Mouse (Mus musculus): ENCODE results near the gene Cadm2.

Gene Cadm2

DNA sequence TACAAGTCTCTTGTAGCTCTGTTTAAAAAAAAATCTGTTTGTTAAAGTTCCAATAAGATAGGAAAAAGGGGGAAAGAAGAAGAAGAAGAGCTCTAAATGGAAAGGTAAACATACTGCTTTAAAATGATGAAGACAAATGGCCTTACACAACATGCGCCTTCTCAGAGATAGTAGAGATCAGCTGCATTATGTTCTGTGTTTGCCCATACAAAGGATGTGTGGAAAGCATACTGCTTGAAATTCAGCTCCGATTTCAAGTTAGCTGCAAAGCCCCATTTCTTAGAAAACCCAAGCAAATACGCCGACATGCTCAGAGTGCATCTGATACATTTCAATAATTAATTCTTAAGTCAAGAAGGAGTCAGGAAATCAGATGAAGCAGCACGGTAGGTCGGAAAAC is 684.4 kb downstream of the Cadm2 start:
- no peak for DNase-seq (ENCODE audit: low spot score)

DNA sequence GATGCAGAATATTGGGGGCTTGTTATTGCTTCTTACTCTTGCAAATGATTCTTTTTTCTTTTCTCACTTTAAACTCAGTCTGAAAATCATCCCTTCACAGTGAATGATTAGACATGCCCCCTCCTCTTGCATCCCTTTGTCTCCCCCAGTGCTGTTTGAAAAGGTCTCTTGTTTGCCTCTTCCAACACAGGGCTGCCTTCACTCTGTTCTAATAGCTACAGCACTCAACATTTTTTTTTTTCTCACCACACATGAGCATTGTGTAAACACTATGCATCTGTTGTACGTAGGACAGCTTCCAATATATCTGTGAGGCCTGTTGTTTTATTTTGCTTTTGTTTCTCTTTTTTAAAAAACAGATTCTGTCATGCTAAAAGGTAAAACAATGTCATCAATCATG is 695.2 kb downstream of the Cadm2 start:
- DNase-seq (ENCODE audit: low spot score): no peak

DNA sequence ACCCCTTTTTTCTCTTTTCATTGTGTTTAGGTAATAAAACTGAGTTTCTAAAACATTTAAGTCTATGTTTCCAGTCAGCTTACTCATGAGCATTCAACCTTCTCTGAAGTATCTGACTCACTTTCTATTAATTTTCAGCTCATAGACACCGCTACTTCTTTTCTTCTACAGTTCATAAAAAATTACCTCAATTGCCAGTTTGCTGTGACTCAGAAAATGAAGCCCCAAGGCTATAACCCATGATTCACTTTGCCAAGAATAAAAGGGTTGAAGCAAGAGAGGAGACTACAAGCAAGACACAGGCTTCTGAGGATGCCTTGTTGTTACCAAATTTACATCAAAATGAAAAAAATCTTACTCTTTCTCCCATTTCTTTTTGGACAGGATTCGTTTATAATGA is 698.0 kb downstream of the Cadm2 start:
- DNase-seq (ENCODE audit: low spot score): no peak

DNA sequence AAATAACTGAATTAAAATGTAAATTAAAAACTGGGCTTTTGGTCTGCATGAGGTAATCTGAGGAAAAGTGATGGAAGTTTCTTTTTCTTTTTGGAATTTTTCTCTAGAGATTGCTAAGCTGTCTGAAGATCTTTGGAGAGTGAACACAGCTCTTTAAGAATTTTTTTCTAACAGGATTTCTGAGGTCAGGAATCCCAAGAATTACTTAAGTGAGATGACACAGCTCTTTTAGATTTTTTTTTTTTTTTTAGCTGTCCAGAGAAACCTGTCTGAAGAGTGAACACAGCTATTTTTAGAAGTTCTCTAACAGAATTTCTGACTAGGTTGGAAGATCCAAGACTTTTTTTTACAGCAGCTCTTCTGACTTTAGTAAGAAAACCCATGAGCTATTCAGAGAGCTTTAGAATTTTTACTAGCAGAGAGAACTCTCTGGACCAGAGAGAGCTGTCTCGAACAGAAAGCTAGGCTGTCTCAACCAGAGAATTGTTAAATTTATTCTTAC is 699.2 kb downstream of the Cadm2 start:
- no peak for DNase-seq (ENCODE audit: low spot score)

DNA sequence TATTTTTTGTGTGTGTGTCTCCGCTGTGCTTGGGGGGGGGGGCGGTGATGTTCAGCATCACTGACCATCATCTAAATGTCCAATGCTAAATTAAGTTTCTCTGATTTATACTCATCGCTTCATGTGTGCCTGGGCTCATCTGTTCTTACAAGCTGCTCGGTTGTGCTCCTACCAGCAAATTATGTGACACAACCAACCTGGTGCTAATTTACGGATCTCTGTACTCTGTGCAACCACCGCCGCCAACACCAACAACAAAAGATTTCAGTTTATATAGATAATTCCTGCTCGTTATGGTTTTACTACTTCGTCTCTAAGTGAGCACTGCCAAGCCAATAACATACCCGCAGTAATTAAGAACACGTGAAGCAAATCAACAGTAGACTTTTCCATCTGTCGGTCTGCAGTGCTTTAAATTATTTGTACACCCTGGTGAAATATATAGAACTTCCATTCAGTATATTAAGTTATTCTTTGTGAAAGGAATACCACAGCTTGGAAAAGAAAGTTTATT is 700.8 kb downstream of the Cadm2 start:
- no peak for DNase-seq (ENCODE audit: low spot score)

DNA sequence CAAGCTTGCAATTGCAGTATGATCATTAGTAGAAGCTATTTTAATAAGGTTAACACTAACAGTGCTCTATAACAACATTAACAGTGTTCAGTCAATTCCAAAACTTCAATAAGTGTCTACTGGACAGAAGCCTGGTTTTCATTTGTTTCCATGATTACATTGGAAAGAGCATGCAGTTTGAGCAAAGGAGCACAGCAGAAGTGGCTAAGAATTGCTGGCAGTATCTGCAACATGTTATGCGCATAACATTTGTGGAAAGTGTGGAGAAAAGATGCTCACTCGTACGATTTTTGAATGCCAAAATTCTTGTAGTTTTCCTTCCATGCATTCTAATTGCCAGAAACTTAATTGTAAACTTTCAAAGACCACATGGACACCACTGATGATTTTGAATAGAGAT is 718.9 kb downstream of the Cadm2 start:
- DNase-seq (ENCODE audit: low spot score): no peak

DNA sequence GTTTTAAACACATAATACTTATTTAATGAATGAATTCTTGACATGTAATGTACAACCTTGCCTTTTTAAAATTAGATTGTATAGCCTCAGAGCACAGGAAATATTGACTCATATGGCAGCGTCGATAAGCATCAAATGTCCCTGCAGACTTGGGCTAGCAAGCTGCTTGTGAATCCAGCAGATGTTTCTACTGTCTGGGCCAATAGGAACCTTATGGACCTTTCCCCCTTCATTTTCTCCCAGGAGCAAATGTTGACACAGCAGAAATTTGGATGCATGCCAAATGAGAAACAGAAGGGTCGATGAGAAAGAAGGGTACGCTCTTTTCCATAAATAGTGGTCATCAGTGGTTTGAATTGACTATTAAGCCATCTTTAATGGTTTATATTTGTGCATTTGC is 720.0 kb downstream of the Cadm2 start:
- no peak for DNase-seq (ENCODE audit: low spot score)

DNA sequence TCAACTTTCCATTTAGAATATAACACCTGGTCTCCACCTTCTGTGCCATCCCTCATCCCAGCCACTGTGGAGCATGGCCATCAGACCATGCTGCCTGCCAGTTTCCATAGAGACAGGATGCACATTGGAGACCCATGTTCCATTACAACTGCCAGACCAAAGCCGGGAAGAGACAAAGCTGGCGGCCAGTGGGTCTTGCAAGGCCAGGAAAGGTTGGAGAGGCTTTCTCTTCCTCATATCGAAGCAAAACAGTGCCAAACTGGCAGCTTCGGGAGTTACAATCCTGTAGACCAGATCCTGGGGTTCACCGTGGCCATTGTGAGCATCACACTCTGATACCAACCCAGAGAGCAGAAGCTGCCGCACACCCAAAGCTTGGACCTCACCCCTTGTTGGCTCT is 728.3 kb downstream of the Cadm2 start:
- no peak for DNase-seq (ENCODE audit: low spot score)

DNA sequence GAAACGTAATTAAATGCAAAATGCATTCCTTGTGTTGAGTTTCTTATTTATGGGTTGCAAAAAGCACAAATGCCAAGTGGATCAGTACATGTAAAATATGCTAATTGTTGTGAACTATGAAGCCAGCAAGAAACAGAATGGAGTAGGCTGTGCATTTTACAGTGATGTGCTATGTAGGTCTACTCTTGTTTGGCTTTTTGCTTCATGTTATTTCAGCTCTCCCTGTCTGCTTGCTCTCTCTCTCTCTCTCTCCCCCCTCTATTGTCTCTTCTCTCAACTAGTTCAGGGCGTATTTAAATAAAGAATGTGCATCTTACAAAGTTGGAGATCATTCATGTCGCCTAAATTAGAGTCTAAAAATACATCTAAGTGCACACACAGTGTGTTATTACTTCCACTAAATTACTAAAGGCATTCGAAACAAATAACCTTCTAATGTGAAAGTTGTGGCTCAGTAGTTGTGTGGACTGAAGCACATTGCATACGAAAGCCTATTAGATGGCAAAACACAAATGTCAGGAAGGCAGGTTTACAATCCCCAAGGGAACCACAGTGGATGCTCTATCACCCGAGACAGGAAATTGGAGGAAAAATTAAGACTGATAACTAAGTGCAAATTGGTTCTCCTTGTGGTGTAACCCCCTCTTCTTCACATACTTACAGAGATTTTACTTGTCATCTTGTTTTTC is 729.0 kb downstream of the Cadm2 start:
- DNase-seq (ENCODE audit: low spot score): no peak

DNA sequence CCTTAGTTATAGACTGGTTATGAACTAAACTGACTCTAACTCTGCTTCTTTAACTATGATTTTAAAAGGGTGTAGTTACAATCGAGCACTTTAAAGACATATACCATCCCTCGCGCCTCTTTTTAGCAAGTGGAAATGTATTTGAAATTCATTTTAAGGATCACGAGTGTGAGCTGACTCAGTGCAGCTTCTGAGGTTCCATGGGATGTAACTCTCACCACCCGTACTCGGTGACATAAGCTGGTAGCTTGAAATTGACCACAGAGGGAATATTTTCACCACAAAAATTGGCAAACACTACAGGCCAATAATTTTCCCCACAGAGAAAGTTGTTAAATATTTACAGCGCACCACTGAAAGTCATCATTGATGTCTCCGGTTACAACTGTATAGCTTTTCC is 730.8 kb downstream of the Cadm2 start:
- DNase-seq (ENCODE audit: low spot score): no peak

DNA sequence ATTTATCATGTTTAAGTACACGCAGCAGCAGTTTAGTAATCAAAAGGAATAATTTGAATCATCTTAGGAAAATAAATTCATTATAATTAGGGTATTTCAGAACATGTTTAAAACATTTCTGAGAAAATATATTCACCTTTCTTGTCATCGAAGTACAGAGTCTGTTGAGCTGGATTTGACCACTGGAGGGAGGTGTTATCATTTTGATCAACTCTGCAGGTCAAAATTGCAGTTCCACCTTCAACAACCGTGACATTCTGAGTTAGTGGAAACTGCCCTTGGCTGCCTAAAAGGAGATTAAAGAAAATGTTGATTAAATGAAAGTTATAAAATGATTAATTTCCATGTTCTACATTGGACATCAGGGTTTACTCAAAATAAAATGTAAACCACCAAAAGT is 738.1 kb downstream of the Cadm2 start:
- DNase-seq (ENCODE audit: low spot score): no peak

DNA sequence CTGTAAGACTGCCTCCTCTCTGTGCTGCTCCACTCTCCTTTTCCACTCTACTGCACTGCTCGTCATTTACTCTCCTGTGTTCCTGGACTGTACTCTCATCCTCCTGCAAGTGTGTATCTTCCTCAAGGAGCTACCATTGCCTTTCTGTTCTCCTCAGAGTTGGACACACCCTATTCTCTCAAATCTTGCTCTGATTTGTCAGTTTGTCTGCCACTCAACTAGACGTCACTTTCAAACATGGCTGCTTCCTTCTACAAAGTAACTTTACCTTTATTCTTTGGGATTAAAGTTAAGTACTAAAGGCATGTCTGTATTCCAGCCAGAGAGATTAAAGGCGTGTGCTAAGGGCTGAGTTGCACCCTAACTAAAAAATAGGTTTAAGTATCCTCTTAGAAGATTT is 749.5 kb downstream of the Cadm2 start:
- no peak for DNase-seq (ENCODE audit: low spot score)

DNA sequence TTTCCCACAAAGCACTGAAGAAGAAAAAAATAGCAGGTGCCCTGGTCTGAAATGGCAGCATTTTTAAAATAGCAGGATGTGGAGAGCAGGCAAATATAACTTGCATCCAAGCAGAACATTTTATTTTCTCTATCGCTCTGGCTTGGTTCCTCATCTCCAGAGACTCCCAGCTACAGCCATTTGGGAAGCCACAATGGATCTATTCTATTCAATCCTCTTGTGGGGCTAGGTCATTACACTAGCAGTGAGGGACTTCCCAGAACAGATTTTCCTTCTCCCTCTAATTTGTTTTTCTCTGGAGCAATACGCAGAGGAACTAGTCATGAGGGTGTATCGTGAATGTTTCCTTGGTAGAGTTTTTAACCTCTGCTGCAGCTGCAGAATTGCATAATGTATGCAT is 769.7 kb downstream of the Cadm2 start:
- no peak for DNase-seq (ENCODE audit: low spot score)

DNA sequence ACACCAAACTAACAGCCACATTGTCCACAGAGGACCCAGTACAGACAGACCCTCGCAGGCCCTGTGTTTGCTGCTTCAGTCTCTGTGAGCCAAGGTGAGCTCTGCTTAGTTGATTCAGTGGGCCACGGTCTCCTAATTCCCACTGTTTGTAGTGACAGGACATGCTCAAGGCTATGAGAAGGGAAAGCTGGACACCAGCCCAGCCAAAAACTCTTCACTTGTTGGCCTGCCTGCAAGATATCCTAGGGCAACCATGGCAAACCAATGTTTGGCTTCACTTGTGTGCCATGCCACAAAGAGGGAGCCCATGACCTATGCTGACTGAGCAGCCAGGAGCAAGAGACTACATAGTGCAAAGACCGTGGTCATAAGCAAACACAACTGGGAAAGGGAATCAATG is 795.8 kb downstream of the Cadm2 start:
- DNase-seq (ENCODE audit: low spot score): no peak

DNA sequence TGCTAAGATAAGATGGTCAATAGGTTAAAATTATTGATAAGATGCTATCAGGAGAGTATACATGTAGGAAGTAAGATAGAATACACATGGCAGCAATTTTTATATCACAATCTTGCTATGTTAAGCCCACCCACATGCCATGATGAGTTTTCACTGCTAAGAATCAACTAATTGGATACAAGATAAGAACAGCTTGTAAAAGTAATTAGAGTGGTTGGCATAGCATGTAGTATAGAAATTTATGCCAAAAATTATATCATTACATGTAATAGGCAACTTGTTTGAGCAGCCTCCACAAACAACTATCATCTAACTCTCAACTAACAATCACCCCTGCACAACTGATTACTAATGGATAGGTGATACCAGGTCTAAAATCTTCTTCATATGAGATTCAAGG is 809.2 kb downstream of the Cadm2 start:
- no peak for DNase-seq (ENCODE audit: low spot score)

DNA sequence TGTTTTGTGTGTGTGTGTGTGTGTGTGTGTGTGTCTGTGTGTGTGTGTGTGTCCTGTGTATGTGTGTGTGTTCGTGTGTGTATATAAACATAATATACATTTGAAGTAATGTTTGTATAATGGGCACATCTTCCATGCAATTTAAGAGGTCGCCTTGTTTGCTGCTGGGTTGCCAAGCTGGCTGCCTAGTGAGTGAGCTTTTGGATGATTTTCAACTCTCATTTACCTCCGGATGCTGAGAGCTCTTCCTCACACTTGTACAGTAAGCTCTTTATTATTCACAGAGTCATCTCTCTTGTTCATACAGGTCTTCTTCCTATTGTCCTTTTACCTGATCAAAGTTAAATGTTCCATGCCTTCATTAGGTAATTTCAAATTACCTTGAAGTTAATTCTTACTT is 822.5 kb downstream of the Cadm2 start:
- DNase-seq (ENCODE audit: low spot score): no peak

DNA sequence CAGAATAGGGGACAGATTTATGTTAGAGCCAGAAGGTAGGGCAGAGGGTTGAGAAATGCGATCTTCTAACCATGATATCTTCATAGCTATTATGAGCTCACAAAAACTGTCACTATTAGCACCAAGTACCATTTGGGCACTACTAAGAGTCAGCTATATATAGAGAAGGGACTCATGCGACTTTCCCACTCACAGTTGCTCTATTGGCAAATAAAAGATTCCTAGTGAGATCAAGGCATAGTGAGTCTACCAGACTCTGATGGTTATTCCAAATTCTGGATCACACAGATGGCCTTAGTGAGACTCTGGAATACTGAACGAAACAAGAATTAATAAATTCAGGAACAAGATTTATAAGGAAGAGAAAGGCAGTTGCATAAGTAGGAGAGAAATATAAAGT is 827.6 kb downstream of the Cadm2 start:
- no peak for DNase-seq (ENCODE audit: low spot score)

DNA sequence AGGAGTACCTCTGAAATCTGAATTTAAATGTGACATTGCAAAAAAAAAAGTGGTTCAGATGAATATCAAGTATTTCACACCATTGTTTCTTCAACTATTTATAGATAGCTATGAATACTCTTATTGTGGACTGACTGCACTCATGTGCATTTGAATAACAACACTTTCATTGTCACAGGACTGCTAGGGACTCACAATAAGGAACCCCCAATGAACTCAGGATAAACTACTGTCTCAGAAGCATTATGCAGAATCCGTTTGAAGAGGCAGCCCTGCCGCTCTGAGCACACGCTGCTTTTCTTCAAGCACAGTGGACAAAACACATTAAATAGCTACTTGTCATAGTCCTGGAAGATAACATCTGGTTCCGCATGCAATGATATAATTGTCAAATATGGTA is 848.8 kb downstream of the Cadm2 start:
- no peak for DNase-seq (ENCODE audit: low spot score)

DNA sequence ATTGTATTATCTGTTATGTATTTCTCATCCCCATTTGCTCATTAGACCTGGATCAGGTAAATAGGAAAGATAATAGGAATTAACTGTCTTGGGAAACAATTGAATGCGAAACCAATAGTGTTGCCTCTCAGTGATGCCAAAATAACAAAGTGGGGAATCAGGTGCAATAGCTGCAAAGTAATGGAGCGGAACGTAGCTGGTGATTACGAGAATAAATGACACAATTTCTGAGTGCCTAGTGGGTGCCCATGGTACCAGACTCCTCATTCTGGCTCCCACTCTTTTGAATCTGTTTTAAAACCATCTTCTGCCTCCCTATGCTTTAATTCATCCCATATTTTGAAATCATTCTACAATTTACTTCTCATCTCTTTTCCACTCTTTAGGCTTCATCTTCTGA is 851.2 kb downstream of the Cadm2 start:
- no peak for DNase-seq (ENCODE audit: low spot score)

DNA sequence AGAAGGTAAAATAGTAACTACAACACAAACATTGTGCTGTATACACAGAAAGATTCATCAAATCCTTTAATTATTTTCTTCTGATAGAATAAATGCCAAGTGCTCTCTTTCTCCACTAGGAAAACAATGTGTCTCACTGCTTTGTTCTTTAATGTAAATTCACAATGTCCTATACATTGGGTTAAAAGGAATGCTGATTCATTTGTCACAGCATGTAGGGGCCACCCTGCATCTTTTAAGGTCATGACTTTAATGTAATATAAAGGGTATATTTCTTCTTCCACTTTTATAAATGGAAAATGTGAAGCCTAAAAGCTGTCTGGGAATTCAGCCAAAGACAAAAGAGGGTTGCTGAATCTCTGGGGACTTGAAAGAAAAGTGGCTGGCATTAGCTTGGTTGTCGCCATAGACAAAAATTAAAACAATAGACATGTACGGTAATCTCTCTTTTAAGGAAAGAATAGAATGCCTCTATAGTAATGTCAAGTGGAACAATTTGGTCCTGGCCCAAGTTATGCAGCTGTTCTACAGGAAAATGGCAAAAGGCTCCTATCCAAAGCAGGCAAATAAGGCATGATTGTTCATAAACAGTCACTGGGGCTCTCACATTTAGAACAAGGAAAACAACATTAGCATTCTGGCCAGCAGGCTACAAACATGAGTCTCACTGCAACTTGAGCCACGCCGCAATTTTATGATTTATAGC is 851.9 kb downstream of the Cadm2 start:
- DNase-seq (ENCODE audit: low spot score): no peak

DNA sequence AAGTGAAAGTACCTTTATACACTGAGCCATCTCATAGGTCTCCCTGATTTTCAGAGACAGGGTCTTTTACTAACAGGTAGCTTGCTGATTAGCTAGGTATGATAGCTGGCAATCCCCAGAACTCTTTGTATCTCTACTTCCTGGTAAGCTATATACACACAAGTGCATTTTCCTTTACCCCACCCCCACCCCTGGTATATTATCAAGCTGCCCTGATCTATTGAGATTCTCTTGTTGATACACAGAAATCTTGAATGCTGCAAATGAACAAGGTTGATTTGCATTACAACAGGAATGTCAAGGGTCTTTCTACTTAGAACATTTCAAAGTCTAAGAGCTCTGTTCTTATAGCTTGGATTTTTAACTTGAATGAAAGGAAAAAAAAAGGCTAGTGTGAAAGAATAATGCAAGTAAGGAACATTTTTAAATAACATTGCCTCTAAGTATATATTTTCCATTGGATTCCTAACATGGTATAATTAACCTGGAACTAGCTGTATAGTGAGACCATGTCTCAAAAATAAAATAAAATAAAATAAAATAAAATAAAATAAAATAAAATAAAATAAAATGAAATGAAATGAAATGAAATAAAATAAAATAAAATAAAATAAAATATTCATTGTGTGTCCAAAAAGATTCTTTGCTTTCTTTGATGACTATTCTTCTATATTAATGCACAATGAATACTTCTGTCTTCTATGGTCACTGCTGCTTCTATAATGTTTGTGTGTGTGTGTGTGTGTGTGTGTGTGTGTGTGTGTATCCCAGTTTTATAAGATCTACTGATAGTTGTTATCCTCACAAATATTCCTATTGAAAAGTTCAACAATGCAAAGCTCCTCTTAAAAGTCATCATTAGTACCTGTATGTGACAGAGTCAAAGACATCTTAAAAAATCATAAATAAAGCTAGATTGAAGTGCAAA is 858.9 kb downstream of the Cadm2 start:
- no peak for DNase-seq (ENCODE audit: low spot score)

DNA sequence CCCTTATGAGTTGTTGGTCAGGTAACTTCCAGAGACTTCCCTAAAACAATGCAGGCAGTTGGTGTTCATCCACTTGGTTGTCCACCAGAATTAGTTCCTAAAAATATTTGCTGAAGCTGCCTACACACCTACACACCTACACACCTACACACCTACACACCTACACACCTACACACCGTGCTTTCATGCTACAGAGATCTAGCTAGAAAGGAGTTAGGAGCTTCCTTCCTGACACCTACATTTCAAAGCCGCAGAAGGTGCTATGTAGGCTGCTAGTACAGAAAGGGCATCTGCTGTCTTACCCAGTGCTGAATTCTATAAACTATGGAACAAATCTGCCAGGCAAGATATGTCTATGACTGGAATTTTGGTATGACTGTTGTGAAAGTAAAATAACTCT is 872.2 kb downstream of the Cadm2 start:
- DNase-seq (ENCODE audit: low spot score): no peak

DNA sequence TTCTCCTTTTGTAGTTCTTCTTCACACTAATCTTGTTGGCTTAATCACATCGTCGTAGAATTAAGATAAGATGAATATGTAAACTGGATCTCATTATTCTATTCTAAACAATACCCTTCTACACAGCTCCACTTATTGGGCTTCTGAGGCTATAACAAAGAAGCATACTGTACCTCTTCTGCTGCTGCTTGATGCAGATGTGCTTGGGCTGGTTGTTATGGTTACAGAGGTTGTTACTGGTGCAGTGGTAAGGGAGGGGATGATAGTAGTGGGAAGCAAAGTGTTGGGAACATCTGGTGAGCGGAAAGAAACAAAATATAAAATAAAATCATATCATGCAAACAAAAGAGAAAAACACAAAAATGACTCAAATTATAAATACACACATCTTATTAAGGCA is 889.5 kb downstream of the Cadm2 start:
- DNase-seq (ENCODE audit: low spot score): no peak
